Mouse (Mus musculus) limb, embryonic 14.5 days (tissue): ENCODE measurements at regions not wholly inside any gene's neighbourhood (a gene's known extent, or its start where the extent isn't known, plus 50 kb on each side); places are given as distances from the start of the nearest gene placed in this dataset.

ENCODE experiments used
- ATAC-seq: fragments of 200-750 bp; cut with Nextera tagmentation; 2 replicates; pipeline ENCODE4 v1.8.0; 2017; ENCODE audit warnings: low read depth, moderate number of reproducible peaks, moderate TSS enrichment; ENCODE audit not compliant: low FRiP score
- DNase-seq: peaks from one replicate; pipeline ENCODE4 v3.0.0-alpha.2; 2015; ENCODE audit warnings: low spot score
- H3K27ac ChIP-seq: fragments of 300-500 bp; sonication (generic); replicated peaks from 2 replicates; pipeline ENCODE4 v1.5.1; 2014; ENCODE audit warnings: low read depth, mild to moderate bottlenecking, low read length, moderate library complexity, mixed read lengths
- H3K27me3 ChIP-seq: fragments of 300-500 bp; sonication (generic); 2 replicates; pipeline ENCODE4 v1.6.1; 2014; ENCODE audit warnings: low read length, mixed read lengths; ENCODE audit not compliant: control insufficient read depth, insufficient read depth
- H3K36me3 ChIP-seq: fragments of 300-500 bp; sonication (generic); 2 replicates; pipeline ENCODE4 v1.6.1; 2014; ENCODE audit warnings: mild to moderate bottlenecking, low read length, moderate library complexity, mixed read lengths; ENCODE audit not compliant: control insufficient read depth, insufficient read depth
- H3K4me1 ChIP-seq: fragments of 300-500 bp; sonication (generic); 2 replicates; pipeline ENCODE4 v1.6.1; 2014; ENCODE audit warnings: antibody characterized with exemption, low read length, mixed read lengths; ENCODE audit not compliant: control insufficient read depth, insufficient read depth
- H3K4me2 ChIP-seq: fragments of 300-500 bp; sonication (generic); replicated peaks from 2 replicates; pipeline ENCODE4 v1.6.1; 2014; ENCODE audit warnings: low read depth, mild to moderate bottlenecking, low read length, moderate library complexity; ENCODE audit not compliant: severe bottlenecking
- H3K4me3 ChIP-seq: fragments of 300-500 bp; sonication (generic); replicated peaks from 2 replicates; pipeline ENCODE4 v1.5.1; 2014; ENCODE audit warnings: low read length
- H3K9ac ChIP-seq: fragments of 300-500 bp; sonication (generic); 2 replicates; pipeline ENCODE4 v1.6.1; 2014; ENCODE audit warnings: mild to moderate bottlenecking, low read depth, low read length, moderate library complexity; ENCODE audit not compliant: severe bottlenecking
- H3K9me3 ChIP-seq: fragments of 300-500 bp; sonication (generic); 2 replicates; pipeline ENCODE4 v1.6.1; 2016; ENCODE audit warnings: low read length; ENCODE audit not compliant: control insufficient read depth
- POLR2A ChIP-seq: fragments of 200-500 bp; IDR thresholded peaks from 2 replicates; pipeline ENCODE4 v1.8.0; 2012; ENCODE audit warnings: inconsistent platforms, mild to moderate bottlenecking, moderate library complexity, borderline replicate concordance; ENCODE audit not compliant: insufficient read depth, insufficient read length; ENCODE audit errors: extremely low read depth
- WGBS: fragments of 180-500 bp; shearing (Covaris S2); extraction: QIAGEN DNeasy Blood & Tissue Kit; methylation state at CpG from one replicate; pipeline ENCODE4 v1.1.7; 2014; 5-methylcytosine and 5-hydroxymethylcytosine counted together

DNA sequence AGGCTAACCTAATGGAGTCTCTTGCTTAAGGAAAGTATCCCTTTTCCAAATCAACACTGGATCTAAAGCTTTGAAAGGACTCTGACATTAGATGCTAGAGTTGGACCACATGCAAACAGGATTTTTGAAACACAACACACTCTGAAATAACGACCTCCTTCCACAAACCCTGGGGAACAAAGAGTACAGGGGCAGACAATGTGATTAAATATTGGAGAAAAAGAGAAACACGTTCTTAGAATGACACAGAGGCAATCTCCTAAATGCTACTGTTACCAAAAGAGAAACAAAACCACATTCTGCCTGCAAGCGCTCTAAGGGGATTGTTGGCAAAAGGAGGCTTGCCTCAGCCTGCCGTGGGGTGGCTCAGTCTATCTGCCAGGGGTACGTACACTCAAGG lies 1422.0 kb downstream of the Gsdmc2 start:
- no peak overlapping the region for H3K4me2 ChIP-seq
- no peaks in the 10 kb centered on the region for H3K4me1 ChIP-seq
- DNase-seq (no peak), ATAC-seq (no peak)
- no peaks in the 10 kb centered on the region for H3K27me3 ChIP-seq
- H3K9ac ChIP-seq: no peak overlapping the region
- no peaks in the 10 kb centered on the region for H3K36me3 ChIP-seq
- WGBS: 70% methylated on average over 5 of the region's 5 CpGs
- no peak overlapping the region for H3K4me3 ChIP-seq
- H3K27ac ChIP-seq: no peak overlapping the region
- H3K9me3 ChIP-seq: no peaks in the 10 kb centered on the region
- no peak for TF ChIP-seq POLR2A

DNA sequence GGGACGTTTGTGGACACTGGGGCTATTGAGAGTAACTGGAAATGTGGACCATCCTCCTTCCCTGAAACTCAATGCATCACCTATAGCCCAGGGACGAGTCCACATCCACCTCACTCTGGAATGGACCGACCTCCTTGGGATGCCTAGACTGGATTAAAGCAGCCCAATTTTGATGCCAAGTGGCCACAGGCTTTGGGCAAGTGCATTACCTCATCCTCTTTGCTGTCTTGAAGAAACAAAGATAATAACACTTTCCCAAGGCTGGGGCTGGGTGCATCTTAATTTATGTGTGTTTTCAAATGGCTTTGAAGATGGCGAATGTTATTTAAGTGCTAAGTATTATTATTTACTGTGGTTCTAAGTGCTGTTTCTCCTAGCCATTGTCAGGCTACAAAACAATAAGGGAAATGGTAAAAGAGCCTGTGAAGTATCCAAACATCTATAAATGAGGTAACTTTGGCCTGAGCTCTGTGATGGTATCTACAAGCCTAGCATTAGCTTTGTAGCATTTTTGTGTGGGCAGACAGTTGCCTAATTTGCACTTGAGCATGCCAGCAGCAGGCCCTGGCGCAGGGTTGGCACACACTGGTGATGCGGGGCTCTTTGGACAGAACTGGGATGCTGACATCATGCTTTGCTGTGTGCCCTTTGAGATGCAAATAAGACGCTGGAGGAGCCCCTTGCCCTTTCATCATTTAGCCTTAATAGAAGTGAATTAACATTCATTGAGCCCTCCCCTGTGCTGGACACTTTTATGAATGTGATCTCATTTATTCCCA lies 1423.7 kb downstream of the Gsdmc2 start:
- Histone ChIP-seq H3K36me3 (no peaks in the 10 kb centered on the region), H3K4me3 (no peak overlapping the region), H3K4me2 (no peak overlapping the region), H3K4me1 (no peaks in the 10 kb centered on the region), H3K27ac (no peak overlapping the region), H3K27me3 (no peaks in the 10 kb centered on the region), H3K9ac (no peak overlapping the region), H3K9me3 (no peaks in the 10 kb centered on the region)
- 94% methylated on average over 7 of the region's 7 CpGs for WGBS
- DNase-seq (no peak), ATAC-seq (no peak)
- no peak for TF ChIP-seq POLR2A

DNA sequence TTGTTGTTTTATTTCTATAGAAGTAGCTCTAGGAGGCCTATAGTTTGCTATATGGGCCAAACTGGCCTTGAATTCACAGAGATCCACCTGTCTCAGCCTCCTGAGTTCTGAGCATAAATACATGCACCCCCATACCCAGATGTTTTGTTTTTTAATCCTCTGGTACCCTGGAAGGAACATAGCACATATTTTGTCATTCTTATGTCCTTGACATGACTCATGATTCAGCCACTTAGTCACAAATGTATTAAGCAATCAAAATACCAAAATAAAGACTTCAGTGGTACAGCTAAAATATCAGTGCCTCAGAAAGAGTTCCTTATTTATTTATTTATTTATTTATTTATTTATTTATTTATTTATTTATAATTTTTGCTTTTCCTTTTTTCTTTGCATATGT lies 1428.3 kb downstream of the Gsdmc2 start:
- DNase-seq (no peak), ATAC-seq (no peak)
- TF ChIP-seq POLR2A: no peak
- Histone ChIP-seq H3K9ac (no peak overlapping the region), H3K4me2 (no peak overlapping the region), H3K4me3 (no peak overlapping the region), H3K4me1 (no peaks in the 10 kb centered on the region), H3K27me3 (no peaks in the 10 kb centered on the region), H3K36me3 (no peaks in the 10 kb centered on the region), H3K27ac (no peak overlapping the region), H3K9me3 (no peaks in the 10 kb centered on the region)

DNA sequence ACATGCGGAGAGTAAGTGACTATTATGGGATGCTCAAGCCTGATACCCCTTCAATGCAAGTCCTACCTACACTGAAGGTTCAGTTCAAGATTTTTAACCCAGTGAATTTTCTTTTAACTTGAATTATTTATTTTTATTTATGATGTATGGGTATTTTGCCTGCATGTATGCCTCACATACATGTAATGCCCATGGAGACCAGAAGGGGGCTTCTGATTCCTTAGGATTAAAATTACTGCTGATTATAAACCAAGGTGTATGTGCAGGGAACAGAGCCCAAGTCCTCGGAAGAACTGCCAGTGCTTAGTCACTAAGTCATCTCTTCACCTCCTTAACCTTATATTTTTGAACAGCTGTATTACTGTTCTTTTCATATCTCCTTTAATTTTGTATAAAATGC lies 1431.3 kb downstream of the Gsdmc2 start:
- no peaks in the 10 kb centered on the region for H3K9me3 ChIP-seq
- no peaks in the 10 kb centered on the region for H3K36me3 ChIP-seq
- ATAC-seq (no peak), DNase-seq (no peak)
- no peak for TF ChIP-seq POLR2A
- 98% methylated on average over 2 of the region's 2 CpGs for WGBS
- H3K27me3 ChIP-seq: no peaks in the 10 kb centered on the region
- H3K27ac ChIP-seq: no peak overlapping the region
- no peak overlapping the region for H3K9ac ChIP-seq
- H3K4me2 ChIP-seq: no peak overlapping the region
- H3K4me1 ChIP-seq: no peaks in the 10 kb centered on the region
- H3K4me3 ChIP-seq: no peak overlapping the region

DNA sequence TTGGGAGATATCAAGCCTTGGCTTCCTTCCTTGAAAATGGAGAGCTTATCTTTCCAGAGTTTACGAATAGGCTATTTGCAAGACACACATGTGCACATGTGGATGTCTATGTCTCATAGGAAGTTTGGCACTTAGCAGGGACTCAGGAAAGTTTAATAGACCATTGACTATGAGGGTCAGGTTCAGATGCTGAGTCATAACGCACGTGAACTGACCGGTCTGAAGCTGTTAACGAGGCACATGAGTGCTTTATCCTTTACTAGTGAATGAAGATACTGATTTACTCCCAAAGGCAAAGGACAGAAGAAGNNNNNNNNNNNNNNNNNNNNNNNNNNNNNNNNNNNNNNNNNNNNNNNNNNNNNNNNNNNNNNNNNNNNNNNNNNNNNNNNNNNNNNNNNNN lies 1442.8 kb downstream of the Gsdmc2 start:
- WGBS: 63% methylated on average over 5 of the region's 5 CpGs
- ATAC-seq (no peak), DNase-seq (no peak)
- Histone ChIP-seq H3K36me3 (no peaks in the 10 kb centered on the region), H3K27ac (no peak overlapping the region), H3K4me1 (no peaks in the 10 kb centered on the region), H3K9ac (no peak overlapping the region), H3K4me2 (no peak overlapping the region), H3K9me3 (no peaks in the 10 kb centered on the region), H3K4me3 (no peak overlapping the region), H3K27me3 (no peaks in the 10 kb centered on the region)
- no peak for TF ChIP-seq POLR2A
